Mouse (Mus musculus) adrenal gland, adult 8-10 months (tissue): ENCODE data around the gene Chd3. TPM values are rescaled to one million over a fixed set of nuclear protein-coding genes. Genes with fewer than 3 reads are reported as not detected.
"Not testable (repeated sequence)": the region's sequence is repeated elsewhere in the genome, so short reads cannot be mapped to it uniquely, and the experiment has no call there.

Experiments used
- DNase-seq: peaks from one replicate; pipeline ENCODE4 v3.0.0; 2022
- total RNA-seq, 4 experiments: library from RNA; stranded (reverse); gene quantifications; 2 replicates each; pipeline ENCODE4 v1.2.4; 2022

The Chd3 gene
- total RNA-seq, 4 experiments from 2014 or later, result 89.8 to 169 (median 115) TPM

DNA sequence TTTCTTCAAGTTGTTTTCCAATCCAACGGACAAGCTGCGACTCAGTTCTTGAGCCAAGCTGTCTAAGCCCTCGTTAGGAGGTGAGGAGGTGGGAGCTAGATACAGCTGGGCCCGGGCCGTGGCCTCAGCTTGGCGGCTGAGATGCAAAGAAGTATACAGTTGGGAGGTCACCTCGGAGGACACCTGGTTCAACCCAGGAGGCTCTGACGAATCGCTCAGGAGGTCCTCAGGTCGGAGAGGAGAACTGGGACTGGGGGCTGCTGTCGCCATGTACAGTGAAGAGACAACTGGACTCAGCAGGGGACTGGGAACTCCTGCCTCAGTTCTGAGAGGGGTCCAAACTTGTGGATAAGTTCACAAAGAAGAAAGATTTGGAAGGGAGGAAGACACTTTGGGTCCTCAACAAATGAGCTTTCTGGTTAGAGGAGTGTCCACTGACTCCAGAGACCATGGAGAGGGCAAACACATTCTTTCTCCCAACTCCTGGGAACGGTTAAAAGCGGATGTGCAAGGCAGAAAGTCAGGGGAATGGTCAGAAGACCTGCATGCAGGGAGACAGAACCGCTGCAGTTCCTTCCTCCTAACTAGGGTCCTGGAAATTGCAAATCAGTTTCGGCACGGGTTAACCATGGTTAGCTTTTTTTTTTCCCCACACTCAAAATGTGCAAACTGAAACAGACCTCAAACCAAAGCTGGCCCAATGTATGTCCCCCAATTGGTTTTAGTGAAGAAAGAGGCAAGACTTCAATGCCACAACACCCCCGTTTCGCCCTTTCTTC is 46.3 kb downstream of the Chd3 start:
- DNase-seq, result no peak

DNA sequence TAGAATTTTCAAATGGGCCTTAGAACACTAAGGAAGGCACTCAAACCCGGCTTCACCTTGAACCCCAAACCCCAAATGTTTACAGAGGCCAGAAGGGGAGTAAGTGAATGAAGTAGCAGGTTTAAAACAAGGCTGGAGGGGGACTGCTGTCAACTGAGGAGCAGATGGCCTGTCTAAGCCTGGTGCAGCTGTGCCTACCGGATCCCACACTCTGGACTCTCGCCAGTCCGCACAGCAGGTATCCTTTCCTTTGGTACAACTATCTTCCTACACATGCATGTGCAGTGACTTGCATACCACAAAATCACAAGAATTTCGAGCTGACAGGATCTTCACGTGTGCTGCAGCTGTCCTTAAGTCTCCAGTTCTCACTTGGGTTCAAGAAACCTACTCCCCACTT is 47.2 kb downstream of the Chd3 start:
- no peak for DNase-seq

DNA sequence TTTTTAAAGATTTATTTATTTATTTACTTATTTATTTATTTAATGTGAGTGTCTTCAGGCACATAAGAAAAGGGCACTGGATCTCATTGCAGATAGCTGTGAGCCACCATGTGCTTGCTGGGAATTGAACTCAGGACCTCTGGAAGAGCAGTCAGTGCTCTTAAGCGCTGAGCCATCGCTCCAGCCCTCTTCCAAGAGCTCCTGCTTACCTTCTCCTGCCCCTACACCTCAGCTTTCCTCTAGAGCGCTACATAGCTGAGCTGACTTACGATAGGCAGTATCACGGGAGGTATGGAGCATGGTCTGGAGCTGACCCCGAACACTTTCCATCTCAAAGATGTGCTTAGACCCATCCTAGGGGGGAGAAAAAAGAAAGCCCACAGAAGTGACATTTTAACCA is 47.6 kb downstream of the Chd3 start:
- DNase-seq, result no peak

DNA sequence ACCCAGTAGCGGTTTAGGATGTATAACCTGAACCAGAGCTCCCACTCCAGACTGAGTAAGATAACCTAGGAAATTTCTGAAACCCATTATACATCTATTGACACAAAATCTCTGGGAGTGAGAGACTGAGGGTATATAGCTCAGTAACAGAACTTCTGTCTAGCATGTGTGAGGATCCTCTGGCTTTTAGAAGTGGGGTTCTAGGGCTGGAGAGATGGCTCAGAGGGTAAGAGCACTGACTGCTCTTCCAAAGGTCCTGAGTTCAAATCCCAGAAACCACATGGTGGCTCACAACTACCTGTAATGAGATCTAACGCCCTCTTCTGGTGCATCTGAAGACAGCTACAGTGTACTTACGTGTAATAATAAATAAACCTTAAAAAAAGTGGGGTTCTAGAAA is 51.2 kb downstream of the Chd3 start:
- not testable (repeated sequence) for DNase-seq

DNA sequence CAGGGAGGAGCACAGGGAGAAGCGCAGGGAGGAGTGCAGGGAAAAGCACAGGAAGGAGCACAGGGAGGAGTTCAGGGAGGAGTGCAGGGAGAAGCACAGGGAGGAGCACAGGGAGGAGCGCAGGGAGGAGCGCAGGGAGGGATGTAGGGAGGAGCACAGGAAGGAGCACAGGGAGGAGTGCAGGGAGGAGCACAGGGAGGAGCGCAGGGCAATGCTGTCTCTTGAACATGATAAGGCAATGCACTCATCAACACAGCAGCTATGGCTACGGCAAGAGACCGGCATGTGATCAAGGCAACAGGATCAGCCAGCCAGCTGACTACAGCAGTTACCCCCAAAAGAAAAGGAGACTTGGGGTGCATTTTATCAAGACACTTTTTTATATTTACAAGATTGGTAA is 52.8 kb downstream of the Chd3 start:
- DNase-seq, result no peak

DNA sequence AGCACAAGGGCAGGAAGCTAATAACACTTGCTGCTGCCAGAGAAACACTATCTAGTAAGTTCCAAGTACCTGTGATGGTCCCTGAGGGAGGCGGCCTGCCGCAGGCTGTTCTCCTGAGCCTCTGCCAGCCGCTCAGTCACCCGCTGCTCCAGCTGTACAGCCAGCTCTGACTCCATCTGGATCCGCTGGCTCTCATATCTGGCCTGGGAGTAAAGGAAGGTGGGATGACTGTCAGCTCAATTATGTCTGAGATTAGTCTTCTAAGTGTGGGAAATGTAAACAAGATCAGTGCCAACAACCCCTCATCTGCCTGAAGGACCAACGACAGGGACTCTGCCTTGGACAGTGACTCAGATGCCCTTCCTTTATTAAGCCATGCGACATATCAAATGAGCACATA is 57.9 kb downstream of the Chd3 start:
- DNase-seq, result no peak

GRCm38 (mm10) chr11:69306039-69306438 is 63.2 kb downstream of the Chd3 start:
- no peak for DNase-seq

DNA sequence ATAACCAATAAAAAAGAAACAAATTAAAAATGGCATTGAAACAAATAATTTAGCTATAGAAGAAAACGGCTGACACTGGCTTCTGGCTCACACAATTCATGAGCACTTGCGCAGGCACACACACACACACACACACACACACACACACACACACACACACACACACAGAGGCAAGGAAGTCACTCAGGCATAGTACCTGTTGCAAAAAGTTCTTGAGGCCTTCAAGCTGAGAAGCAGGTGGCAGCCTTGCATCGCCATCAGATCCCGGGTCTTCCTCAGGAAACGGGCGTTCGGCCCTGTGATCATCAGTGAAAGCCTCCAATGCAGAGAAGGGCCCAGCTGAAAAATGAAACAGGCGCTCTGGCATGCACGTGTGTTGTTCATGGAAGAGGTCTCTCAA is 63.9 kb downstream of the Chd3 start:
- DNase-seq, result no peak

GRCm38 (mm10) chr11:69302817-69303216 is 66.4 kb downstream of the Chd3 start:
- DNase-seq, result no peak

GRCm38 (mm10) chr11:69298231-69298630 is 71.0 kb downstream of the Chd3 start:
- DNase-seq, result no peak

GRCm38 (mm10) chr11:69297799-69298198 is 71.4 kb downstream of the Chd3 start:
- DNase-seq, result no peak

- DNase-seq, result no peak
Measured at GRCm38 (mm10) chr11:69295286-69295685, 73.9 kb downstream of the Chd3 start.

Other genes starting within 250 kb of the Chd3 start
- gene Hes7, start 249.0 kb downstream of the Chd3 start, total RNA-seq, result under 1 TPM in 2 of 4 experiments, not detected in 2; 0.18 to 0.22 TPM
- under 1 TPM; 0.26 to 0.95 (median 0.84) TPM for gene 9130213A22Rik, start 246.8 kb downstream of the Chd3 start, total RNA-seq
- gene Aloxe3, start 243.5 kb downstream of the Chd3 start, total RNA-seq, result 1 to 10 TPM in 3 of 4 experiments, under 1 TPM in 1; 0.87 to 2.2 (median 1.7) TPM
- not detected for gene Alox12b, start 212.4 kb downstream of the Chd3 start, total RNA-seq
- not detected for gene Alox8, start 171.6 kb downstream of the Chd3 start, total RNA-seq
- not detected for gene Gucy2e, start 132.4 kb downstream of the Chd3 start, total RNA-seq
- gene Cntrob, start 45.6 kb downstream of the Chd3 start, total RNA-seq, result 10 to 100 TPM in 2 of 4 experiments, 1 to 10 TPM in 2; 6.4 to 14.8 (median 10.0) TPM
- 10 to 100 TPM; 63.4 to 70.8 (median 67.0) TPM for gene Trappc1, start 45.4 kb downstream of the Chd3 start, total RNA-seq
- gene Kcnab3, start 43.1 kb downstream of the Chd3 start, total RNA-seq, result 10 to 100 TPM in 3 of 4 experiments, 1 to 10 TPM in 1; 7.3 to 22.1 (median 16.2) TPM
- 10 to 100 TPM in 1 of 4 experiments, 1 to 10 TPM in 3; 5.0 to 10.2 (median 6.7) TPM for gene Rnf227, start 28.9 kb downstream of the Chd3 start, total RNA-seq
- gene Naa38, start 26.1 kb upstream of the Chd3 start, total RNA-seq, result 100 to 1,000 TPM; 138 to 160 (median 154) TPM
- gene Cyb5d1, start 26.2 kb upstream of the Chd3 start, total RNA-seq, result 10 to 100 TPM; 53.9 to 65.7 (median 60.5) TPM
- 10 to 100 TPM in 2 of 4 experiments, 1 to 10 TPM in 2; 6.3 to 16.0 (median 10.4) TPM for gene Tmem88, start 28.8 kb upstream of the Chd3 start, total RNA-seq
- 10 to 100 TPM; 20.4 to 44.2 (median 35.1) TPM for gene Kdm6b, start 44.3 kb upstream of the Chd3 start, total RNA-seq
- 1 to 10 TPM in 1 of 4 experiments, under 1 TPM in 3; 0.14 to 1.0 (median 0.70) TPM for gene Dnah2, start 179.7 kb upstream of the Chd3 start, total RNA-seq
- gene Efnb3, start 190.8 kb upstream of the Chd3 start, total RNA-seq, result under 1 TPM; 0.77 to 0.86 (median 0.81) TPM
- 10 to 100 TPM in 3 of 4 experiments, 1 to 10 TPM in 1; 9.1 to 11.9 (median 11.0) TPM for gene Wrap53, start 210.8 kb upstream of the Chd3 start, total RNA-seq
- gene Trp53, start 211.0 kb upstream of the Chd3 start, total RNA-seq, result 10 to 100 TPM; 57.6 to 71.1 (median 64.0) TPM
- 10 to 100 TPM; 22.5 to 47.8 (median 38.2) TPM for gene Atp1b2, start 236.5 kb upstream of the Chd3 start, total RNA-seq
- not detected for gene Shbg, start 248.5 kb upstream of the Chd3 start, total RNA-seq